Mouse (Mus musculus): ENCODE data around the gene Nepro. TPM values are rescaled to one million over a fixed set of nuclear protein-coding genes. Genes with fewer than 3 reads are reported as not detected.

Gene Nepro
- polyA plus RNA-seq (2016; fragmentation: Nextera tagmentation; extraction: Ambion mirVana): 6.5 and 7.3 TPM in 2 replicates

- peak within 1 kb of the TSS; percentile 85 for H3K9ac ChIP-seq
- 1% methylated on average over 61 of the region's 64 CpGs for WGBS (ENCODE audit: insufficient replicate concordance)
- H3K4me3 ChIP-seq: peak within 1 kb of the TSS; percentile 74
- peak; percentile 98 for ATAC-seq
- peaks cover 47% of the 10 kb centered on the region for H3K4me1 ChIP-seq
- H3K27ac ChIP-seq: peak within 1 kb of the TSS; percentile 84
- no peaks in the 10 kb centered on the region for H3K27me3 ChIP-seq (replicated peaks)
- no peaks in the 10 kb centered on the region for H3K9me3 ChIP-seq (replicated peaks)
- peaks cover 28% of the 10 kb centered on the region for H3K36me3 ChIP-seq
- peak within 1 kb of the TSS; percentile 90 for H3K4me2 ChIP-seq
These were observed at the start of gene Nepro for GRCm38 (mm10) chr16:44724083-44724787. Nepro (plus strand) TSS chr16:44724301.

GRCm38 (mm10) chr16:44676357-44676756 lies 47.7 kb upstream of the Nepro start:
- 85% methylated on average over 2 of the region's 2 CpGs for WGBS (ENCODE audit: insufficient replicate concordance)
- Histone ChIP-seq H3K9ac (no peak overlapping the region), H3K9me3 (replicated peaks) (no peaks in the 10 kb centered on the region), H3K27me3 (replicated peaks) (peaks cover 6% of the 10 kb centered on the region; the same call in 1 of the 2 replicates), H3K27ac (no peak overlapping the region), H3K36me3 (no peaks in the 10 kb centered on the region), H3K4me2 (no peak overlapping the region), H3K4me1 (no peaks in the 10 kb centered on the region; the same call in 1 of the 2 replicates), H3K4me3 (no peak overlapping the region)
- ATAC-seq: no peak

GRCm38 (mm10) chr16:44679082-44679481 lies 45.0 kb upstream of the Nepro start:
- no peaks in the 10 kb centered on the region for H3K36me3 ChIP-seq
- ATAC-seq: no peak
- H3K4me1 ChIP-seq: no peaks in the 10 kb centered on the region; the same call in 1 of the 2 replicates
- no peaks in the 10 kb centered on the region for H3K27me3 ChIP-seq (replicated peaks)
- no peak overlapping the region for H3K27ac ChIP-seq
- no peak overlapping the region for H3K4me3 ChIP-seq
- no peaks in the 10 kb centered on the region for H3K9me3 ChIP-seq (replicated peaks)
- no peak overlapping the region for H3K9ac ChIP-seq
- no peak overlapping the region for H3K4me2 ChIP-seq
- 73% methylated on average over 8 of the region's 8 CpGs for WGBS (ENCODE audit: insufficient replicate concordance)

- 73% methylated on average over 8 of the region's 8 CpGs for WGBS (ENCODE audit: insufficient replicate concordance)
These were observed 44.6 kb upstream of the Nepro start for GRCm38 (mm10) chr16:44679503-44679971.

GRCm38 (mm10) chr16:44680756-44681498 lies 43.2 kb upstream of the Nepro start:
- Histone ChIP-seq H3K4me2 (no peak overlapping the region), H3K36me3 (no peaks in the 10 kb centered on the region), H3K9ac (no peak overlapping the region), H3K4me1 (no peaks in the 10 kb centered on the region; the same call in 1 of the 2 replicates), H3K4me3 (no peak overlapping the region), H3K27me3 (replicated peaks) (no peaks in the 10 kb centered on the region; the same call in 1 of the 2 replicates), H3K27ac (no peak overlapping the region), H3K9me3 (replicated peaks) (no peaks in the 10 kb centered on the region)
- no peak for ATAC-seq
- 55% methylated on average over 9 of the region's 9 CpGs for WGBS (ENCODE audit: insufficient replicate concordance)

More at GRCm38 (mm10) chr16:44679503-44679971, 44.6 kb upstream of the Nepro start:
- Histone ChIP-seq H3K27ac (no peak overlapping the region), H3K9me3 (replicated peaks) (no peaks in the 10 kb centered on the region), H3K9ac (no peak overlapping the region), H3K27me3 (replicated peaks) (no peaks in the 10 kb centered on the region), H3K4me1 (no peaks in the 10 kb centered on the region; the same call in 1 of the 2 replicates), H3K4me3 (no peak overlapping the region), H3K36me3 (no peaks in the 10 kb centered on the region), H3K4me2 (no peak overlapping the region)
- ATAC-seq: no peak

- H3K36me3 ChIP-seq: no peaks in the 10 kb centered on the region
- H3K4me2 ChIP-seq: no peak overlapping the region
- H3K27ac ChIP-seq: no peak overlapping the region
- no peak overlapping the region for H3K4me3 ChIP-seq
- WGBS (ENCODE audit: insufficient replicate concordance): 71% methylated on average over 7 of the region's 7 CpGs
- no peak for ATAC-seq
- peaks cover 22% of the 10 kb centered on the region for H3K27me3 ChIP-seq (replicated peaks)
- no peaks in the 10 kb centered on the region for H3K9me3 ChIP-seq (replicated peaks)
- H3K9ac ChIP-seq: no peak overlapping the region
- H3K4me1 ChIP-seq: peaks cover 4% of the 10 kb centered on the region; the same call in 1 of the 2 replicates
These were observed 39.5 kb upstream of the Nepro start for GRCm38 (mm10) chr16:44684646-44685045.

- Histone ChIP-seq H3K4me1 (peaks cover 4% of the 10 kb centered on the region; the same call in 1 of the 2 replicates), H3K36me3 (no peaks in the 10 kb centered on the region), H3K27me3 (replicated peaks) (peaks cover 25% of the 10 kb centered on the region), H3K9me3 (replicated peaks) (no peaks in the 10 kb centered on the region), H3K27ac (no peak overlapping the region), H3K4me3 (no peak overlapping the region), H3K9ac (no peak overlapping the region), H3K4me2 (no peak overlapping the region)
- 60% methylated on average over 7 of the region's 7 CpGs for WGBS (ENCODE audit: insufficient replicate concordance)
- no peak for ATAC-seq
These were observed 38.7 kb upstream of the Nepro start for GRCm38 (mm10) chr16:44685401-44685800.

GRCm38 (mm10) chr16:44686991-44687718 lies 36.9 kb upstream of the Nepro start:
- no peak for ATAC-seq
- Histone ChIP-seq H3K27me3 (replicated peaks) (peaks cover 41% of the 10 kb centered on the region), H3K36me3 (no peaks in the 10 kb centered on the region), H3K27ac (no peak overlapping the region), H3K4me2 (peak overlapping the region; percentile 38), H3K9ac (no peak overlapping the region), H3K9me3 (replicated peaks) (no peaks in the 10 kb centered on the region), H3K4me1 (0 out of 2 replicates have a peak, but pooled peaks cover 4% of the 10 kb centered on the region), H3K4me3 (no peak overlapping the region)
- 46% methylated on average over 20 of the region's 20 CpGs for WGBS (ENCODE audit: insufficient replicate concordance)

- peak overlapping the region; percentile 38 for H3K4me2 ChIP-seq
- ATAC-seq: no peak
- no peak overlapping the region for H3K27ac ChIP-seq
- no peaks in the 10 kb centered on the region for H3K9me3 ChIP-seq (replicated peaks)
- WGBS (ENCODE audit: insufficient replicate concordance): 15% methylated on average over 18 of the region's 18 CpGs
- no peaks in the 10 kb centered on the region for H3K36me3 ChIP-seq
- no peak overlapping the region for H3K9ac ChIP-seq
- 0 out of 2 replicates have a peak, but pooled peaks cover 4% of the 10 kb centered on the region for H3K4me1 ChIP-seq
- peaks cover 41% of the 10 kb centered on the region for H3K27me3 ChIP-seq (replicated peaks)
- no peak overlapping the region for H3K4me3 ChIP-seq
These were observed 36.2 kb upstream of the Nepro start for GRCm38 (mm10) chr16:44687719-44688420.

GRCm38 (mm10) chr16:44688507-44688906 lies 35.6 kb upstream of the Nepro start:
- 15% methylated on average over 4 of the region's 4 CpGs for WGBS (ENCODE audit: insufficient replicate concordance)
- Histone ChIP-seq H3K27ac (no peak overlapping the region), H3K4me2 (no peak overlapping the region)

GRCm38 (mm10) chr16:44690501-44690900 lies 33.6 kb upstream of the Nepro start:
- Histone ChIP-seq H3K36me3 (no peaks in the 10 kb centered on the region), H3K4me2 (no peak overlapping the region), H3K4me3 (no peak overlapping the region), H3K4me1 (0 out of 2 replicates have a peak, but pooled peaks cover 4% of the 10 kb centered on the region), H3K9ac (no peak overlapping the region), H3K27ac (no peak overlapping the region), H3K27me3 (replicated peaks) (peaks cover 41% of the 10 kb centered on the region), H3K9me3 (replicated peaks) (no peaks in the 10 kb centered on the region)
- 49% methylated on average over 2 of the region's 2 CpGs for WGBS (ENCODE audit: insufficient replicate concordance)
- no peak for ATAC-seq

More at GRCm38 (mm10) chr16:44688507-44688906, 35.6 kb upstream of the Nepro start:
- Histone ChIP-seq H3K4me3 (no peak overlapping the region), H3K9me3 (replicated peaks) (no peaks in the 10 kb centered on the region), H3K27me3 (replicated peaks) (peaks cover 41% of the 10 kb centered on the region), H3K36me3 (no peaks in the 10 kb centered on the region), H3K9ac (no peak overlapping the region), H3K4me1 (0 out of 2 replicates have a peak, but pooled peaks cover 4% of the 10 kb centered on the region)
- no peak for ATAC-seq
